Comparison of ENCODE assay signal across 16 mouse cellular contexts in the genomic region with DNA sequence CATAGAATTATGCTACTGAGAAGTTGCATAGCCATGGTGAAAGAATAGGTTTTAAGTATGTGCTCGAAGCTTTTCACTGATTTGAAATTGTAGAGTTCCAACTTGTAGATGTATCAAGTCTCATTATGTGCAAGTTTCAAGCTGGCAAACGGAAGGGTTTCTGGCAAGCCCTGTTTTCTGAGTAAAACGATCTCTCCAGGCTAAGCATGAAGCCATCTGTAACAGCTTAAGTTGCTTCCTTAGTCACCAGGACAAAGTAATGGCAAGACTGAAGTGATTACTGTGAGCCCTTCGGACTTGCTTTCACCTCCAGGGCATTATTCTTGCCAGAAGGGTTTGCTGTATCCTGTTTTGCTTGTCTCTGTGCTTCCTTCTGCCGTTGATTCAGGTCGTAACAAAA.
A peak's percentile ranks its signal among the peaks of the same experiment; 100 is the strongest.
DNase-seq lines count a peak whose midpoint lies in the region; ATAC-seq and TF ChIP-seq lines count a peak whose summit lies in the region.
"Had no signal": no experiment of that assay in that cellular context is flagged by ENCODE, and none has a peak within 500 bp of the region (broad histone marks: within the 10 kb centered on the region; RNA-seq: fewer than 3 reads in every experiment).

No protein-coding gene starts in this region.

- no peaks in the 10 kb centered on the region for H3K4me1 ChIP-seq in intestine, embryonic 15.5 days (replicated peaks)
- H3K4me1 ChIP-seq: heart, embryonic 15.5 days; liver, embryonic 12.5 days had no signal

- H3K9me3 ChIP-seq in intestine, embryonic 15.5 days, result no peaks in the 10 kb centered on the region
- H3K9me3 ChIP-seq: heart, embryonic 15.5 days; liver, embryonic 12.5 days had no signal

- peak overlapping the region; percentile 13 for H3K4me3 ChIP-seq in gastrocnemius, adult 2 months
- no peak overlapping the region for H3K4me3 ChIP-seq in intestine, embryonic 15.5 days (replicated peaks)
- H3K4me3 ChIP-seq: heart, embryonic 15.5 days; liver, embryonic 12.5 days had no signal

- intact Hi-C loops in gastrocnemius, adult 2 months (cut with DNase I), result no loop called here

- peak overlapping the region; percentile 79 for H3K27ac ChIP-seq in gastrocnemius, adult 2 months
- H3K27ac ChIP-seq in intestine, embryonic 15.5 days, result no peak overlapping the region
- H3K27ac ChIP-seq: heart, embryonic 15.5 days; liver, embryonic 12.5 days had no signal

- H3K36me3 ChIP-seq in intestine, embryonic 15.5 days, result no peaks in the 10 kb centered on the region
- H3K36me3 ChIP-seq: G1E; heart, embryonic 15.5 days; liver, embryonic 12.5 days had no signal

- ATAC-seq in intestine, embryonic 15.5 days, result no peak
- ATAC-seq: activated CD4-positive, CD25-positive, alpha-beta regulatory T cell, adult 4 months; forebrain, embryonic 16.5 days; intestine, embryonic 16.5 days; liver, embryonic 12.5 days had no signal

- TF ChIP-seq CTCF in gastrocnemius, adult 2 months (IDR thresholded peaks at IDR 0.05), result no peak

- peak; percentile 11 for DNase-seq in adrenal gland, postnatal 14 days
- DNase-seq in adrenal gland, postnatal 36 days, result no peak
- DNase-seq in right cerebral cortex, postnatal 10 days (ENCODE audit: low spot score in 2 of 2), result peak; percentile 22 to 29
- DNase-seq in right cerebral cortex, postnatal 25 days, result no peak
- peak; percentile 64 for DNase-seq in gastrocnemius, adult 2 months
- DNase-seq in mesoderm, embryonic 11.5 days (ENCODE audit: low read depth, low spot score), result peak; percentile 34
- DNase-seq in frontal cortex, adult 2 months (ENCODE audit: extremely low spot score in 1 of 2, low spot score in 1 of 2), result no peak
- DNase-seq: cerebellum, adult 9-11 months; lung, postnatal 4 days had no signal

- no peaks in the 10 kb centered on the region for H3K27me3 ChIP-seq in intestine, embryonic 15.5 days (replicated peaks)
- H3K27me3 ChIP-seq: heart, embryonic 15.5 days; liver, embryonic 12.5 days had no signal

- no peak overlapping the region for H3K4me2 ChIP-seq in intestine, embryonic 15.5 days (replicated peaks)
- H3K4me2 ChIP-seq: heart, embryonic 15.5 days; liver, embryonic 12.5 days had no signal

- H3K9ac ChIP-seq in intestine, embryonic 15.5 days, result no peak overlapping the region
- H3K9ac ChIP-seq: heart, embryonic 15.5 days; liver, embryonic 12.5 days had no signal

- WGBS in intestine, embryonic 15.5 days, result 70% methylated on average over 6 of the region's 6 CpGs

Comparison
In these comparisons a context has a peak if more than half of its experiments do, and no peak if none do; other contexts are left out.
1. DNase-seq: peak in adrenal gland, postnatal 14 days (single experiment), right cerebral cortex, postnatal 10 days (2 of 2), gastrocnemius, adult 2 months (single experiment) and mesoderm, embryonic 11.5 days (single experiment); none in adrenal gland, postnatal 36 days (0 of 2), right cerebral cortex, postnatal 25 days (single experiment) and frontal cortex, adult 2 months (0 of 2).